Mouse (Mus musculus): ENCODE data around the gene Hal. TPM values are rescaled to one million over a fixed set of nuclear protein-coding genes. Genes with fewer than 3 reads are reported as not detected.

The Hal gene
- polyA plus RNA-seq, 1 experiment from 2014 or later = not detected

- Histone ChIP-seq H3K36me3 (ENCODE audit: control insufficient read depth, insufficient read depth, low read length) (peaks cover 47% of the 10 kb centered on the region), H3K4me3 (replicated peaks; ENCODE audit: low read depth, low read length) (no peak overlapping the region), H3K27ac (replicated peaks; ENCODE audit: low read depth, low read length) (no peak overlapping the region), H3K27me3 (ENCODE audit: control insufficient read depth, insufficient read depth, low read length) (no peaks in the 10 kb centered on the region), H3K9me3 (ENCODE audit: control insufficient read depth, low read length) (no peaks in the 10 kb centered on the region), H3K9ac (replicated peaks; ENCODE audit: low read length) (no peak overlapping the region), H3K4me2 (ENCODE audit: low read length) (no peak overlapping the region), H3K4me1 (ENCODE audit: control insufficient read depth, insufficient read depth, low read length) (no peaks in the 10 kb centered on the region)
- DNase-seq (no peak), ATAC-seq (ENCODE audit: low FRiP score, low TSS enrichment) (no peak)
- 94% methylated on average over 4 of the region's 4 CpGs for WGBS
These were observed 21.3 kb upstream of the Hal start for GRCm38 (mm10) chr10:93467259-93467658.

GRCm38 (mm10) chr10:93467791-93468190 lies 20.8 kb upstream of the Hal start:
- WGBS = 94% methylated on average over 3 of the region's 3 CpGs
- Histone ChIP-seq H3K9me3 (ENCODE audit: control insufficient read depth, low read length) (no peaks in the 10 kb centered on the region), H3K4me2 (ENCODE audit: low read length) (no peak overlapping the region), H3K27me3 (ENCODE audit: control insufficient read depth, insufficient read depth, low read length) (no peaks in the 10 kb centered on the region), H3K27ac (replicated peaks; ENCODE audit: low read depth, low read length) (no peak overlapping the region), H3K9ac (replicated peaks; ENCODE audit: low read length) (no peak overlapping the region), H3K36me3 (ENCODE audit: control insufficient read depth, insufficient read depth, low read length) (peaks cover 51% of the 10 kb centered on the region), H3K4me3 (replicated peaks; ENCODE audit: low read depth, low read length) (no peak overlapping the region), H3K4me1 (ENCODE audit: control insufficient read depth, insufficient read depth, low read length) (no peaks in the 10 kb centered on the region)
- no peak for DNase-seq
- no peak for ATAC-seq (ENCODE audit: low FRiP score, low TSS enrichment)

DNA sequence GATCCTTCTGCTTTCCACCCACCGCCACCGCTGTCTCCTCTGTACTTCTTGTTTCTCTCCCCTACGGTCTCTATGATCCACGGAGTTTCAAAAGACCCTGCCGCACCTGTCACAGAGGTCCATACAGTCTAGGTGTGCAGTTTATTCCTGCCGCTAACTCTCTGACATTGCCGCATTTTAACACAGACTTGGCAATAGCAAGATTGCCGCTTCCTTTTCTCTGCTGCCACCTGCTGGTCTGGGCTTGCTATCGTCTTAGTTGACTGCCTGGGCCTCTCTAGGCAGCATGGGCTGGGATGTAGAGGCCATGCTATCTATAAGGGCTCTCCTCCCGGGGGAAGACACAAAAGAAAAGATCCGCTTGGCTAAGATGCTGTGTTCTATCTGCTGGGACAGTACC lies 17.2 kb upstream of the Hal start:
- ATAC-seq (ENCODE audit: low FRiP score, low TSS enrichment) = peak; percentile 11; the same call in 1 of the 2 replicates
- Histone ChIP-seq H3K36me3 (ENCODE audit: control insufficient read depth, insufficient read depth, low read length) (peaks cover 71% of the 10 kb centered on the region), H3K9me3 (ENCODE audit: control insufficient read depth, low read length) (no peaks in the 10 kb centered on the region), H3K4me3 (replicated peaks; ENCODE audit: low read depth, low read length) (no peak overlapping the region), H3K4me2 (ENCODE audit: low read length) (no peak overlapping the region), H3K27ac (replicated peaks; ENCODE audit: low read depth, low read length) (no peak overlapping the region), H3K9ac (replicated peaks; ENCODE audit: low read length) (no peak overlapping the region), H3K27me3 (ENCODE audit: control insufficient read depth, insufficient read depth, low read length) (no peaks in the 10 kb centered on the region), H3K4me1 (ENCODE audit: control insufficient read depth, insufficient read depth, low read length) (no peaks in the 10 kb centered on the region)
- peak; percentile 95 for DNase-seq
- 47% methylated on average over 11 of the region's 11 CpGs for WGBS

- Histone ChIP-seq H3K4me2 (ENCODE audit: low read length) (no peak overlapping the region), H3K36me3 (ENCODE audit: control insufficient read depth, insufficient read depth, low read length) (peaks cover 45% of the 10 kb centered on the region), H3K27me3 (ENCODE audit: control insufficient read depth, insufficient read depth, low read length) (no peaks in the 10 kb centered on the region), H3K27ac (replicated peaks; ENCODE audit: low read depth, low read length) (no peak overlapping the region), H3K4me1 (ENCODE audit: control insufficient read depth, insufficient read depth, low read length) (peaks cover 9% of the 10 kb centered on the region; the same call in 1 of the 2 replicates), H3K4me3 (replicated peaks; ENCODE audit: low read depth, low read length) (no peak overlapping the region), H3K9me3 (ENCODE audit: control insufficient read depth, low read length) (no peaks in the 10 kb centered on the region), H3K9ac (replicated peaks; ENCODE audit: low read length) (no peak overlapping the region)
- ATAC-seq (ENCODE audit: low FRiP score, low TSS enrichment) = no peak
- DNase-seq = no peak
- 83% methylated on average over 8 of the region's 8 CpGs for WGBS
These were observed 4.1 kb upstream of the Hal start for GRCm38 (mm10) chr10:93484511-93484910.

GRCm38 (mm10) chr10:93485055-93485691 lies 3.4 kb upstream of the Hal start:
- DNase-seq (no peak), ATAC-seq (ENCODE audit: low FRiP score, low TSS enrichment) (no peak)
- peaks cover 40% of the 10 kb centered on the region for H3K36me3 ChIP-seq (ENCODE audit: control insufficient read depth, insufficient read depth, low read length)
- H3K4me1 ChIP-seq (ENCODE audit: control insufficient read depth, insufficient read depth, low read length) = peaks cover 9% of the 10 kb centered on the region; the same call in 1 of the 2 replicates
- H3K4me2 ChIP-seq (ENCODE audit: low read length) = no peak overlapping the region
- H3K4me3 ChIP-seq (replicated peaks; ENCODE audit: low read depth, low read length) = no peak overlapping the region
- no peak overlapping the region for H3K9ac ChIP-seq (replicated peaks; ENCODE audit: low read length)
- H3K27me3 ChIP-seq (ENCODE audit: control insufficient read depth, insufficient read depth, low read length) = no peaks in the 10 kb centered on the region
- 84% methylated on average over 8 of the region's 8 CpGs for WGBS
- H3K27ac ChIP-seq (replicated peaks; ENCODE audit: low read depth, low read length) = no peak overlapping the region
- no peaks in the 10 kb centered on the region for H3K9me3 ChIP-seq (ENCODE audit: control insufficient read depth, low read length)

- no peak for ATAC-seq (ENCODE audit: low FRiP score, low TSS enrichment)
- WGBS = 21% methylated on average over 4 of the region's 4 CpGs
These were observed 1.9 kb upstream of the Hal start for GRCm38 (mm10) chr10:93486622-93487021.

GRCm38 (mm10) chr10:93488828-93489226 lies 259 bp downstream of the Hal start:
- ATAC-seq (ENCODE audit: low FRiP score, low TSS enrichment) (no peak), DNase-seq (no peak)
- Histone ChIP-seq H3K4me2 (ENCODE audit: low read length) (no peak overlapping the region), H3K27ac (replicated peaks; ENCODE audit: low read depth, low read length) (no peak overlapping the region), H3K27me3 (ENCODE audit: control insufficient read depth, insufficient read depth, low read length) (no peaks in the 10 kb centered on the region), H3K9me3 (ENCODE audit: control insufficient read depth, low read length) (no peaks in the 10 kb centered on the region), H3K4me1 (ENCODE audit: control insufficient read depth, insufficient read depth, low read length) (peaks cover 9% of the 10 kb centered on the region; the same call in 1 of the 2 replicates), H3K36me3 (ENCODE audit: control insufficient read depth, insufficient read depth, low read length) (peaks cover 4% of the 10 kb centered on the region; the same call in 1 of the 2 replicates), H3K9ac (replicated peaks; ENCODE audit: low read length) (no peak overlapping the region), H3K4me3 (replicated peaks; ENCODE audit: low read depth, low read length) (no peak overlapping the region)
- 67% methylated on average over 6 of the region's 6 CpGs for WGBS

More at GRCm38 (mm10) chr10:93486622-93487021, 1.9 kb upstream of the Hal start:
- H3K4me1 ChIP-seq (ENCODE audit: control insufficient read depth, insufficient read depth, low read length) = peaks cover 9% of the 10 kb centered on the region; the same call in 1 of the 2 replicates
- DNase-seq = peak; percentile 81
- H3K4me3 ChIP-seq (replicated peaks; ENCODE audit: low read depth, low read length) = no peak overlapping the region
- no peak overlapping the region for H3K9ac ChIP-seq (replicated peaks; ENCODE audit: low read length)
- no peak overlapping the region for H3K4me2 ChIP-seq (ENCODE audit: low read length)
- H3K27me3 ChIP-seq (ENCODE audit: control insufficient read depth, insufficient read depth, low read length) = no peaks in the 10 kb centered on the region
- H3K27ac ChIP-seq (replicated peaks; ENCODE audit: low read depth, low read length) = no peak overlapping the region
- H3K36me3 ChIP-seq (ENCODE audit: control insufficient read depth, insufficient read depth, low read length) = peaks cover 25% of the 10 kb centered on the region
- H3K9me3 ChIP-seq (ENCODE audit: control insufficient read depth, low read length) = no peaks in the 10 kb centered on the region

DNA sequence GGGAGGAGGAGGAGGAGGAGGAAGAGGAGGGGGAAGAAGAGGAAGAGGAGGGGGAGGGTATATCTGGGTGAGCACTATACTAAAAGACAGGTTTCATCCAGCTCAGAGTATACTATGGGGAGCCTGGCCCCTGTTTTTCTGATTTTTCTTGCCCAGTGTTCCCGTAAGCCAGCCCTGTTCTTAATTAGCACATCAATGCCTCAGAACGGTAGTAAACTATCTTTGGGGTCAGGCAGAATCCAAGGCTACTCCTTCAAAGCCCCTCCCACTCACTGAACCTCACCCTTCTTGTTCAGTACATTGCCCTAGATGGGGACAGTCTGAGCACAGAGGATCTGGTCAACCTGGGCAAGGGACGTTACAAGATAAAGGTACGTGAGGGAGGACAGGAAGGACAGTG lies 1.9 kb downstream of the Hal start:
- no peaks in the 10 kb centered on the region for H3K9me3 ChIP-seq (ENCODE audit: control insufficient read depth, low read length)
- H3K36me3 ChIP-seq (ENCODE audit: control insufficient read depth, insufficient read depth, low read length) = no peaks in the 10 kb centered on the region
- H3K4me3 ChIP-seq (replicated peaks; ENCODE audit: low read depth, low read length) = no peak overlapping the region
- H3K9ac ChIP-seq (replicated peaks; ENCODE audit: low read length) = no peak overlapping the region
- ATAC-seq (ENCODE audit: low FRiP score, low TSS enrichment) (no peak), DNase-seq (no peak)
- no peak overlapping the region for H3K27ac ChIP-seq (replicated peaks; ENCODE audit: low read depth, low read length)
- H3K27me3 ChIP-seq (ENCODE audit: control insufficient read depth, insufficient read depth, low read length) = no peaks in the 10 kb centered on the region
- H3K4me1 ChIP-seq (ENCODE audit: control insufficient read depth, insufficient read depth, low read length) = peaks cover 9% of the 10 kb centered on the region; the same call in 1 of the 2 replicates
- WGBS = 42% methylated on average over 4 of the region's 4 CpGs
- no peak overlapping the region for H3K4me2 ChIP-seq (ENCODE audit: low read length)

DNA sequence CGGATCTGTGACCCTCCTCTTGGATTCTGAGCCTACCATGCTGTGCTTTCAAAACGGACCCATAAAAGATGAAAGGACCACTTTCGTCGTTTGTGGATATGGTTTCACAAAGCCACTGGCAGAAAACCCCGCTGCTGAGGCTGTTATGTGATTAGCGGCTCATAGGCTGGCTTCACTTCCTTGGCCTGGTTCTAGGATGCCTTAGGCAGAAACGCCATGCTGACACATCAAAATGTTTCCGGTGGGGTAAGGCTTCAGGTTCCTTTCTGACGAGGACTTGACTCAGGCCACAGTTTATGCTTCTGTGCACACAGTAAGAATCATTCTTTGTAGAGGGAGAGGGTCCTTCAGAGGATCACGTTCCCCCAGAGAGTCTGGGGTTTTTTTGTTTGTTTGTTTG lies 12.3 kb downstream of the Hal start:
- Histone ChIP-seq H3K27me3 (ENCODE audit: control insufficient read depth, insufficient read depth, low read length) (no peaks in the 10 kb centered on the region), H3K9me3 (ENCODE audit: control insufficient read depth, low read length) (no peaks in the 10 kb centered on the region), H3K4me3 (replicated peaks; ENCODE audit: low read depth, low read length) (no peak overlapping the region), H3K27ac (replicated peaks; ENCODE audit: low read depth, low read length) (no peak overlapping the region), H3K9ac (replicated peaks; ENCODE audit: low read length) (no peak overlapping the region), H3K4me2 (ENCODE audit: low read length) (no peak overlapping the region), H3K4me1 (ENCODE audit: control insufficient read depth, insufficient read depth, low read length) (no peaks in the 10 kb centered on the region), H3K36me3 (ENCODE audit: control insufficient read depth, insufficient read depth, low read length) (no peaks in the 10 kb centered on the region)
- no peak for ATAC-seq (ENCODE audit: low FRiP score, low TSS enrichment)
- 64% methylated on average over 10 of the region's 10 CpGs for WGBS
- DNase-seq = no peak

Data from midbrain, embryonic 14.5 days (tissue).